Mouse (Mus musculus): Measurements from ENCODE around the gene Sema4g. TPM values are rescaled to one million over a fixed set of nuclear protein-coding genes. Genes with fewer than 3 reads are reported as not detected.

The Sema4g gene
- polyA plus RNA-seq, 1 experiment from 2014 or later, result 2.1 TPM

- peaks cover 10% of the 10 kb centered on the region for H3K4me1 ChIP-seq (ENCODE audit: insufficient read depth)
- ATAC-seq (ENCODE audit: insufficient read depth) (peak; percentile 52), DNase-seq (no peak)
- TF ChIP-seq CTCF (IDR thresholded peaks at IDR 0.05; ENCODE audit: low read depth), result no peak
- H3K4me3 ChIP-seq (ENCODE audit: low read depth, low read length), result peak overlapping the region; percentile 64
- peak overlapping the region; percentile 70 for H3K9ac ChIP-seq
- no peaks in the 10 kb centered on the region for H3K27me3 ChIP-seq (ENCODE audit: insufficient read depth, low read length)
- no peaks in the 10 kb centered on the region for H3K9me3 ChIP-seq (ENCODE audit: low read depth, low read length)
- 6% methylated on average over 22 of the region's 22 CpGs for WGBS
- peak overlapping the region; percentile 100 for H3K4me2 ChIP-seq
- no peaks in the 10 kb centered on the region for H3K36me3 ChIP-seq (ENCODE audit: insufficient read depth)
- H3K27ac ChIP-seq (ENCODE audit: low read depth), result no peak overlapping the region
Observed at GRCm38 (mm10) chr19:44989567-44990495, 930 bp downstream of the Sema4g start.

DNA sequence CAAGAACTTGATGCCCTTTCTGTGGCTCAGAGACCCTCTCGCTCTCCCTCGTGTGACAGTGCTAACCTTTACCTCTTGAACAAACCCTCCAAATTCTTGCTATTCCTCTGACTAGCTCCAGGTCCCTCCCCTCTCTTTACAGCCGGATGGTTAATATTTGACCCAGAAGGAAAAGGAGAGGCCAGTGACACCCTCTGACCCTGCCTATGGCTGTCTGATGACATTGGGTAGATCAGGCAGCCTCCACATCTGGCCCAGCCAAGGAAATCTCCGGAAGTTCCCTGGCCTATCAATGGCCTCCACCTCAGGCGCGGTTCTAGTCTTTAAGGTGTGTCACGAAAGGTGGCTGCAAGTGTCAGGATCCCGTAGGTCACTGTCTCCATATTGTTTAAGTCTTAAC, 2.1 kb downstream of the Sema4g start:
- TF ChIP-seq CTCF (IDR thresholded peaks at IDR 0.05; ENCODE audit: low read depth), result no peak
- ATAC-seq (ENCODE audit: insufficient read depth) (no peak), DNase-seq (no peak)
- no peak overlapping the region for H3K9ac ChIP-seq
- no peaks in the 10 kb centered on the region for H3K27me3 ChIP-seq (ENCODE audit: insufficient read depth, low read length)
- H3K4me2 ChIP-seq, result peak overlapping the region; percentile 8; the same call in 1 of the 2 replicates
- H3K9me3 ChIP-seq (ENCODE audit: low read depth, low read length), result no peaks in the 10 kb centered on the region
- H3K4me3 ChIP-seq (ENCODE audit: low read depth, low read length), result no peak overlapping the region
- H3K27ac ChIP-seq (ENCODE audit: low read depth), result no peak overlapping the region
- H3K36me3 ChIP-seq (ENCODE audit: insufficient read depth), result no peaks in the 10 kb centered on the region
- H3K4me1 ChIP-seq (ENCODE audit: insufficient read depth), result peaks cover 10% of the 10 kb centered on the region
- 59% methylated on average over 8 of the region's 8 CpGs for WGBS

- WGBS, result 49% methylated on average over 7 of the region's 7 CpGs
- H3K27me3 ChIP-seq (ENCODE audit: insufficient read depth, low read length), result no peaks in the 10 kb centered on the region
- H3K9me3 ChIP-seq (ENCODE audit: low read depth, low read length), result no peaks in the 10 kb centered on the region
- no peak for ATAC-seq (ENCODE audit: insufficient read depth)
- TF ChIP-seq CTCF (IDR thresholded peaks at IDR 0.05; ENCODE audit: low read depth), result no peak
- H3K36me3 ChIP-seq (ENCODE audit: insufficient read depth), result no peaks in the 10 kb centered on the region
- H3K9ac ChIP-seq, result no peak overlapping the region
- DNase-seq, result no peak
- peaks cover 10% of the 10 kb centered on the region for H3K4me1 ChIP-seq (ENCODE audit: insufficient read depth)
- no peak overlapping the region for H3K4me2 ChIP-seq
- no peak overlapping the region for H3K4me3 ChIP-seq (ENCODE audit: low read depth, low read length)
- H3K27ac ChIP-seq (ENCODE audit: low read depth), result no peak overlapping the region
Observed at GRCm38 (mm10) chr19:44992246-44992645, 3.3 kb downstream of the Sema4g start.

DNA sequence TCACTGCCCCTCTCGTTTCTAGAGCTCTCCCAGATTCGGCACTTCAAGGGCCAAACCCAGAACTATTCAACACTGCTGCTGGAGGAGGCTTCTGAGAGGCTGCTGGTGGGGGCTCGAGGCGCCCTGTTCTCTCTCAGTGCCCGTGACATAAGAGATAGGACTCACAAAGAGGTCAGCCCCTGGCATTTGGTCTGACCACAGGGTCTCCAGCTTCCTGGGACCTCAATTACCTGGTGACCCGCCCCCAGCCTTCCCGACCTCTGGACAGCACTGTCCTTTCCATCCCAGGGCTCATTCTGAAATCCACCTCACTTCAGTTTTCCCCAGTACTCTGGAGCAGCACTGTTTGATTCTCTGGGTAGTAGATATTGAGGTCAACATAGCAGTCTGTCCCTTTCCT, 3.8 kb downstream of the Sema4g start:
- H3K27ac ChIP-seq (ENCODE audit: low read depth), result no peak overlapping the region
- DNase-seq (no peak), ATAC-seq (ENCODE audit: insufficient read depth) (no peak)
- TF ChIP-seq CTCF (IDR thresholded peaks at IDR 0.05; ENCODE audit: low read depth), result no peak
- no peak overlapping the region for H3K4me2 ChIP-seq
- H3K36me3 ChIP-seq (ENCODE audit: insufficient read depth), result no peaks in the 10 kb centered on the region
- peaks cover 10% of the 10 kb centered on the region for H3K4me1 ChIP-seq (ENCODE audit: insufficient read depth)
- H3K4me3 ChIP-seq (ENCODE audit: low read depth, low read length), result no peak overlapping the region
- no peaks in the 10 kb centered on the region for H3K9me3 ChIP-seq (ENCODE audit: low read depth, low read length)
- no peaks in the 10 kb centered on the region for H3K27me3 ChIP-seq (ENCODE audit: insufficient read depth, low read length)
- 53% methylated on average over 7 of the region's 7 CpGs for WGBS
- H3K9ac ChIP-seq, result no peak overlapping the region

DNA sequence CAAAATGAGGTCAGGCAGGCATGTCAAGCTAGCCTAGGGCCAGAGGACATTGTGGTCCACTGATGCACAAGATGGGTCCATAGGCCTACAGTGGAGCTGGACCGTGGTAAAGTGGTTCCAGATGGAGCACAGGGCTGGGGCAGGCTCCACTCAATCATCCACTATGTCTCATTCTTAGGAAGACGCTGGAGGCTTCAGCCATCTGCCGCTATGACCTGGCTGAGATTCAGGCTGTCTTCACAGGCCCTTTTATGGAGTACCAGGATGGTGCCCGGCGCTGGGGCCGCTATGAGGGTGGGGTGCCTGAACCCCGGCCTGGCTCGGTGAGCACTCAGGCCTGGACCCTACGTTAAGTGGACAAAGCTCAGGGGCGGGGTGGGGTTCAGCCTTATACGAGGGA, 8.9 kb downstream of the Sema4g start:
- Histone ChIP-seq H3K4me2 (no peak overlapping the region), H3K27ac (ENCODE audit: low read depth) (no peak overlapping the region), H3K9ac (no peak overlapping the region), H3K4me1 (ENCODE audit: insufficient read depth) (no peaks in the 10 kb centered on the region), H3K36me3 (ENCODE audit: insufficient read depth) (peaks cover 5% of the 10 kb centered on the region; the same call in 1 of the 2 replicates), H3K9me3 (ENCODE audit: low read depth, low read length) (no peaks in the 10 kb centered on the region), H3K4me3 (ENCODE audit: low read depth, low read length) (no peak overlapping the region), H3K27me3 (ENCODE audit: insufficient read depth, low read length) (no peaks in the 10 kb centered on the region)
- DNase-seq (no peak), ATAC-seq (ENCODE audit: insufficient read depth) (no peak)
- no peak for TF ChIP-seq CTCF (IDR thresholded peaks at IDR 0.05; ENCODE audit: low read depth)
- 73% methylated on average over 11 of the region's 11 CpGs for WGBS

DNA sequence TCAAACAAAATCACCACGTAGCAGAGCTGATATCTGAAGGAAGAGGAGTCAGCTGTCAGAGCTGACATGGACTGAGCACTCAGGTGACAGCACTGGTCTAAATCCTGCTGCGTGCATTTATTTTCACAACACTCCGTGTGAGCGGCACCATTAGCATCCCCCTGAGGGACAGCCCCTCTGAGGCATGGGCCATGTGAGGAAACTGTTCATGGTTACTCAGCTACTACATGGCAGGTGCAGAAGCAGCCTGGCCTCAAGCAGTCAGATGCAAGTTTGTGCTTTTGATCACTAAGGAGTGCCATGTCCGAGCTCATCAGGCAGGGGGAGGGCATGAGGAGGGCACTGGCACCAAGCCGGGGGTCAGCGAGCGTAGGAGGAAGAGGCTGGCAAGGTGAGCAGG, 10.7 kb downstream of the Sema4g start:
- no peak for ATAC-seq (ENCODE audit: insufficient read depth)
- no peak overlapping the region for H3K4me2 ChIP-seq
- H3K4me1 ChIP-seq (ENCODE audit: insufficient read depth), result no peaks in the 10 kb centered on the region
- H3K27me3 ChIP-seq (ENCODE audit: insufficient read depth, low read length), result no peaks in the 10 kb centered on the region
- peaks cover 22% of the 10 kb centered on the region for H3K36me3 ChIP-seq (ENCODE audit: insufficient read depth)
- H3K27ac ChIP-seq (ENCODE audit: low read depth), result no peak overlapping the region
- no peak for TF ChIP-seq CTCF (IDR thresholded peaks at IDR 0.05; ENCODE audit: low read depth)
- DNase-seq, result no peak
- whole genome bisulfite sequencing, result 83% methylated on average over 8 of the region's 8 CpGs
- no peak overlapping the region for H3K4me3 ChIP-seq (ENCODE audit: low read depth, low read length)
- H3K9me3 ChIP-seq (ENCODE audit: low read depth, low read length), result no peaks in the 10 kb centered on the region
- H3K9ac ChIP-seq, result no peak overlapping the region

DNA sequence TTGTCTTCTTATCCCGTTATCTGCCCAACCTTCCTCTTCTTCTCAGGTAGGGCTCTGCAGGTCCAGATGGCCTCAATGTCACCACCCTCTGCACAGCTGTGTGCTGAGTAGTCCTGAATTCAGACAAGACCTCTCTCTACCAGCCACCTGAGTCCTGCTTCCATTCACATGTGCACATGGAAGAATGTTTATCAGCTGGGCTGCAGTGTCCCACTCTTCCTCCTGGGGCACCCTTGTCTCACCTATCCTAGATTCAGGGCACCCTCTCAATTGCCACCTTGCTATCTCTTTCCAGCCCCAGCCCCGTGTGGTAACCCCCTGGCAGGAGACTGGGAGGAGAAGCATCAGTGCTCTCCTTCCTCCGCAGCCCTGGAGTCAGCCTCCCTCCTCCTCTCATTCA, 13.4 kb downstream of the Sema4g start:
- peaks cover 10% of the 10 kb centered on the region for H3K4me1 ChIP-seq (ENCODE audit: insufficient read depth)
- DNase-seq (no peak), ATAC-seq (ENCODE audit: insufficient read depth) (no peak)
- TF ChIP-seq CTCF (IDR thresholded peaks at IDR 0.05; ENCODE audit: low read depth), result peak; percentile 31; the same call in 1 of the 2 replicates
- H3K4me2 ChIP-seq, result no peak overlapping the region
- no peaks in the 10 kb centered on the region for H3K9me3 ChIP-seq (ENCODE audit: low read depth, low read length)
- no peaks in the 10 kb centered on the region for H3K27me3 ChIP-seq (ENCODE audit: insufficient read depth, low read length)
- no peak overlapping the region for H3K4me3 ChIP-seq (ENCODE audit: low read depth, low read length)
- WGBS, result 56% methylated on average over 3 of the region's 3 CpGs
- no peak overlapping the region for H3K27ac ChIP-seq (ENCODE audit: low read depth)
- no peak overlapping the region for H3K9ac ChIP-seq
- peaks cover 27% of the 10 kb centered on the region for H3K36me3 ChIP-seq (ENCODE audit: insufficient read depth)

Data from lung, embryonic 14.5 days (tissue).